Mouse (Mus musculus) left cerebral cortex, adult 2 months (tissue): ENCODE measurements at regions not wholly inside any gene's neighbourhood (a gene's known extent, or its start where the extent isn't known, plus 50 kb on each side); places are given as distances from the start of the nearest gene placed in this dataset.
A peak's percentile ranks its signal among the peaks of the same experiment; 100 is the strongest.

ENCODE experiments used
- DNase-seq, 2 experiments: peaks; one replicate each; pipeline ENCODE4 v3.0.0; 2021 to 2022; ENCODE audit warnings: low spot score in 2 of 2, mixed read lengths in 1 of 2; ENCODE audit errors: extremely low spot score in 1 of 2
- H3K27ac ChIP-seq: fragments of 200-600 bp; 2 replicates; pipeline ENCODE4 v1.8.1; 2022
- H3K4me3 ChIP-seq: fragments of 200-600 bp; 2 replicates; pipeline ENCODE4 v1.8.1; 2022
- CTCF ChIP-seq: fragments of 200-600 bp; IDR thresholded peaks from 2 replicates; pipeline ENCODE4 v1.8.1; 2022; ENCODE audit warnings: antibody characterized with exemption, mild to moderate bottlenecking, moderate library complexity
- intact Hi-C: fragments of 180-260 bp; cut with DNase I; formaldehyde crosslinking; loops from one replicate; pipeline ENCODE4 v1.15.1; 2025

- no peak for TF ChIP-seq CTCF
- no peak overlapping the region for H3K4me3 ChIP-seq
- DNase-seq: no peak
- H3K27ac ChIP-seq: no peak overlapping the region
- intact Hi-C loops: loop anchor here (5.0 to 10.0 kb wide), 4 partner anchors 139 to 1127 kb away; no protein-coding TSS in a partner anchor
Measured at GRCm38 (mm10) chr6:147951642-147952041, 95.4 kb upstream of the Far2 start.

DNA sequence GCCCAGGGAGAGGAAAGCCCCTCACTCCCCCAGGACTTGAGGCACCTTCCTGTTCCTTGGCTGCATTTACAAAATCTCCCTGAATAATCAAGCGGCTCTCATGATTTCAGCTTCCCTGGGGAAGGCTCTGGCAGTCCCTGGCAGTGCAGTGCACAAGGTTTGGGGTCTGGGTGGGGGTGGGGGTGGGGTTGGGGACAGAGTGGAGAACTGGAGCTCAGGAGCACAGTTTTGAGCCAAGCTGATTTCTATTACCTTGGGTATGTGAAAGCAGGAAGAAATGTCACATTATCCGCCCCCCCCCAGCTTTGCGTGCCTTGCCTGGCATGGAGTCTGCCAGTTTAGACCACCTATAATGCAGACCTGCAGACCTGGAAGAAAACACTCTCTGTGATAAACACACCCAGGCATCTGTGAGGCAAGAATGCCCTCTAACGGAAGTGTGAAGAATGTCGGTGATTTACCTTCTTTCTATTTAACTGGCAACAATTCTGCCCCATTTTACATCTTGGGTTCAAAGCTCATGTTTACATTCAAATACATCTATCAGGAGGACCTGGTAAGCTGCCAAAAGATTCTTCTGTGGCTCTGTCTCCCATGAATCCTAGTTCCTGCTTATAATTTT lies 93.9 kb upstream of the Far2 start:
- no peak for DNase-seq
- H3K4me3 ChIP-seq: no peak overlapping the region
- peak; percentile 58 for TF ChIP-seq CTCF
- H3K27ac ChIP-seq: no peak overlapping the region
- intact Hi-C loops: loop anchor here (5.0 to 10.0 kb wide), 4 partner anchors 141 to 1128 kb away; no protein-coding TSS in a partner anchor

DNA sequence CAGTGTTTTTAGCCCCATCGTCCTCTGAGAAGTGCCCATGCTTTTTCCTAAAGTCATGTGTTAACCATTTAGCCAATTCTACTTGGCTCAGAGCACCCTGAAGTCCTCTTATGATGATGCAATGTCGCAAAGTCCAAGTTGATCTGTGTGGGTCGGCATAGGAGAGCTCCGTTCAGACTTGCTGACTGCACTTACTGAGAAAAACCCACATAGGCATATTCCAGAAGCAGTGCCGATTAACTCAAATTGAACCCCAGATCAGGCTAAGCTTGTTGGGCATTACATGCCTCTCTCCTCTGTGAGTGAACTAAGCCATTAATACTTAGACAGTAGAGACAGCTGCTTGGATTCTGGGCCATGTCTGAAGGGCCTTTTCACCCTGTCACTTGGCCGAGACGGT lies 93.3 kb upstream of the Far2 start:
- intact Hi-C loops: loop anchor here (5.0 to 10.0 kb wide), 4 partner anchors 141 to 1129 kb away; no protein-coding TSS in a partner anchor
- Histone ChIP-seq H3K4me3 (no peak overlapping the region), H3K27ac (no peak overlapping the region)
- no peak for DNase-seq
- no peak for TF ChIP-seq CTCF

- H3K27ac ChIP-seq: no peak overlapping the region
- no peak overlapping the region for H3K4me3 ChIP-seq
- intact Hi-C loops: loop anchor here (5.0 to 10.0 kb wide), 4 partner anchors 142 to 1129 kb away; no protein-coding TSS in a partner anchor
- TF ChIP-seq CTCF: no peak
- no peak for DNase-seq
Measured at GRCm38 (mm10) chr6:147954253-147954652, 92.8 kb upstream of the Far2 start.

GRCm38 (mm10) chr6:147954967-147955830 lies 91.9 kb upstream of the Far2 start:
- H3K4me3 ChIP-seq: no peak overlapping the region
- peak; percentile 35 for TF ChIP-seq CTCF
- DNase-seq: no peak
- intact Hi-C loops: loop anchor here (5.0 to 10.0 kb wide), 4 partner anchors 143 to 1130 kb away; no protein-coding TSS in a partner anchor
- H3K27ac ChIP-seq: no peak overlapping the region

DNA sequence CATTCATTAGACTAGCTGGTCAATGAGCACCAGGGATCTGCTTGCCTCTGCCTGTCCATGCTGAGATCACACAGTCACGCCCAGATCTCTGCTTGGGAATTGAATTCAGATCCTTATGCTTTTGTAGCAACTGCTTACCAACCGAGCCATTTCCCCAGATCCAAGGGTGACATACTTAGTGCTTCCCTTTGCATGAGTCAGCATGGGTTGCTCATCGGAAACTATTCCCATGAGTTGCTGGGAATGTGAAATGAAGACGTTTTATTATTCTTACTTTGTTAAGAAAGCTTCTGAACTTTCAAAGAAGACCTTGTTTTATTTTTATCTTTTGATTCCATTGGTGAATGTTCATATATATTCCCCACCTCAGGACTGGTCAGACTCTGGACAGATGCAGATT lies 82.3 kb upstream of the Far2 start:
- no peak overlapping the region for H3K27ac ChIP-seq
- TF ChIP-seq CTCF: no peak
- intact Hi-C loops: no loop called here
- H3K4me3 ChIP-seq: no peak overlapping the region
- DNase-seq: no peak

GRCm38 (mm10) chr6:147970162-147970608 lies 76.9 kb upstream of the Far2 start:
- no peak for DNase-seq
- intact Hi-C loops: no loop called here
- Histone ChIP-seq H3K27ac (no peak overlapping the region), H3K4me3 (no peak overlapping the region)
- TF ChIP-seq CTCF: no peak

DNA sequence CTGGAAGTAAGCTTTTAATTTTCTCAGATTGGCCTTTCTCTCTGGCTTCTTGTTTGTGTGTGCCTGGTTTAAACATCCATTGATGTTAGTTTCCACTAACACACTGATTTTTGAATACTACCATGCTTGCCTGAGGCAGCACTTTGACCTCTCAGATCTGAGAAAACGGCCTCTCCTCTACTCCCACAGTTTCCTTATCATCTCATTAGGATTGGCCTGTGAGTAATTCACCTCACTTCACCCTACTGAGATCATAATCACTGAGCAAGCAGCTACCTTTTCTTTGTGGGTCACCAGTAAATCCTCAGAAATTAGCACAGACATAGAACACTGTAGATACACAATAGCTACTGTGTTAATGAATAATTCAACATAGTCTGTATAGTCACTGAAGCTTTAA lies 74.5 kb upstream of the Far2 start:
- intact Hi-C loops: no loop called here
- no peak overlapping the region for H3K4me3 ChIP-seq
- no peak for TF ChIP-seq CTCF
- DNase-seq: no peak
- H3K27ac ChIP-seq: no peak overlapping the region

DNA sequence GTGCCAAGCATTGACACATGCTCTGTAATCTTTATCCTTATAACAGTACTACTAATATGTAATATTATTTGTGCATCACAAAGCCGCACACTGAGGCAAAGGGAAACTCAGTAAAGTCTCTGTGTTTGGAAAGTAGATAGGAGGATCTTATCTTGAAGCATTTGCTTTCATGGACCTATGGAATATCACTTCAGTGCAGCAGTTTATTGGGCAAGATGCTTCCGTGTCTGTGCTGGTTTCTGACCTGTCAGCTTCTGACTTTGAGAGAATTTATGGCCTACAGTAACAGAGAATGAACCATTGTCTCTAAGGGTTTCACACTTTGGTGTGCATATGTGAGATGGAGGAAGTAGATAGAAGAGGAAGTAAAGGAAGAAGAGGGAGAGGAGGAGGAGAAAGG lies 74.0 kb upstream of the Far2 start:
- TF ChIP-seq CTCF: no peak
- no peak for DNase-seq
- intact Hi-C loops: no loop called here
- no peak overlapping the region for H3K4me3 ChIP-seq
- no peak overlapping the region for H3K27ac ChIP-seq

DNA sequence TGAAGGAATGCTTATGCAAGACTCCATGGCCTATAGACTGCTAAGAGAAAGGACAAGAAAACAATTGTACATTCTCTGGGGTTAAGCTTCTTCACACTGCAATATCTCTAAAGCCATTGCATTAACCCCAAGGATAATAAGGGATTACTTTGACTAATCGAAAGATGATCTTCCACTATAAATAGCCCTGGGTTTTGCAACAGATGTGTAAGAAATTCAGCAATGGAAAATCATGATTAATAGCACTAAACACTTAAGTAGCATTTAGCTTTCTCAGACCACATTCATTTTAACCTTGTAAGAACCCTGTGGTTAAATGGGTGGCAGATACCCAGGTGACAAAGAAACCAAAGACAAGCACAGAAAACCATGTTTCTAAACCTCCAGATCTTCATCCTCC lies 71.1 kb upstream of the Far2 start:
- intact Hi-C loops: no loop called here
- Histone ChIP-seq H3K4me3 (no peak overlapping the region), H3K27ac (no peak overlapping the region)
- no peak for TF ChIP-seq CTCF
- no peak for DNase-seq

GRCm38 (mm10) chr6:147989381-147989780 lies 57.7 kb upstream of the Far2 start:
- no peak for DNase-seq
- no peak overlapping the region for H3K27ac ChIP-seq
- H3K4me3 ChIP-seq: no peak overlapping the region
- no peak for TF ChIP-seq CTCF
- intact Hi-C loops: no loop called here
